Mouse (Mus musculus): ENCODE results near the gene Kdm4b.
A peak's percentile ranks its signal among the peaks of the same experiment; 100 is the strongest.

The Kdm4b gene

GRCm38 (mm10) chr17:56325450-56326152 is at the start of gene Kdm4b:
Kdm4b (plus strand) TSS chr17:56326062.
- peak; percentile 98 to 99 for DNase-seq

- peak; percentile 66 to 67 for DNase-seq
Measured at GRCm38 (mm10) chr17:56276643-56277566, 49.0 kb upstream of the Kdm4b start, which contains the start of gene Ticam1. Ticam1 (minus strand) TSS chr17:56276786.

GRCm38 (mm10) chr17:56277567-56277893 is 48.3 kb upstream of the Kdm4b start:
- DNase-seq, result no peak

- DNase-seq, result no peak
Measured at GRCm38 (mm10) chr17:56278340-56278739, 47.5 kb upstream of the Kdm4b start.

GRCm38 (mm10) chr17:56279481-56280155 is 46.2 kb upstream of the Kdm4b start:
- no peak for DNase-seq

- no peak for DNase-seq
Measured at GRCm38 (mm10) chr17:56281193-56281592, 44.7 kb upstream of the Kdm4b start.

- DNase-seq, result no peak
Measured at GRCm38 (mm10) chr17:56282802-56283201, 43.1 kb upstream of the Kdm4b start.

GRCm38 (mm10) chr17:56283316-56283715 is 42.5 kb upstream of the Kdm4b start:
- DNase-seq, result no peak

GRCm38 (mm10) chr17:56285995-56286394 is 39.9 kb upstream of the Kdm4b start:
- no peak for DNase-seq

GRCm38 (mm10) chr17:56287830-56288229 is 38.0 kb upstream of the Kdm4b start:
- DNase-seq, result no peak

- DNase-seq, result no peak
Measured at GRCm38 (mm10) chr17:56288866-56289265, 37.0 kb upstream of the Kdm4b start.

GRCm38 (mm10) chr17:56289371-56290331 is 36.2 kb upstream of the Kdm4b start:
- DNase-seq, result no peak

GRCm38 (mm10) chr17:56290388-56291170 is 35.3 kb upstream of the Kdm4b start:
- DNase-seq, result peak; percentile 38 to 52

GRCm38 (mm10) chr17:56291171-56291511 is 34.7 kb upstream of the Kdm4b start:
- DNase-seq, result peak; percentile 66 to 74

- no peak for DNase-seq
Measured at GRCm38 (mm10) chr17:56291826-56292475, 33.9 kb upstream of the Kdm4b start.

GRCm38 (mm10) chr17:56292531-56293222 is 33.2 kb upstream of the Kdm4b start, which contains the start of gene Plin3:
Plin3 (minus strand) TSS chr17:56292873.
- peak in 1 of 2 experiments; percentile 29 for DNase-seq

- DNase-seq, result no peak
Measured at GRCm38 (mm10) chr17:56293291-56293690, 32.6 kb upstream of the Kdm4b start.

GRCm38 (mm10) chr17:56294241-56294640 is 31.6 kb upstream of the Kdm4b start:
- DNase-seq, result peak; percentile 62 to 70

GRCm38 (mm10) chr17:56296201-56296600 is 29.7 kb upstream of the Kdm4b start:
- DNase-seq, result no peak

GRCm38 (mm10) chr17:56298238-56298637 is 27.6 kb upstream of the Kdm4b start:
- no peak for DNase-seq

Data from cerebellum, postnatal 36 days (tissue).